Mouse (Mus musculus): ENCODE data around the gene Ciz1.

Ciz1 gene

GRCm38 (mm10) chr2:32419359-32419758 is 67.2 kb downstream of the Ciz1 start:
- DNase-seq: peak; percentile 89 to 94

GRCm38 (mm10) chr2:32420066-32420608 is 68.0 kb downstream of the Ciz1 start:
- peak in 1 of 2 experiments; percentile 76 for DNase-seq

- DNase-seq: peak in 1 of 2 experiments; percentile 78
These were observed 68.5 kb downstream of the Ciz1 start for GRCm38 (mm10) chr2:32420647-32421046.

GRCm38 (mm10) chr2:32421851-32422251 is 69.7 kb downstream of the Ciz1 start:
- DNase-seq: peak; percentile 73 to 86

GRCm38 (mm10) chr2:32423481-32424331 is 71.6 kb downstream of the Ciz1 start:
- peak; percentile 83 to 95 for DNase-seq

- peak in 1 of 2 experiments; percentile 33 for DNase-seq
These were observed 72.7 kb downstream of the Ciz1 start for GRCm38 (mm10) chr2:32424796-32425195.

- DNase-seq: peak in 1 of 2 experiments; percentile 30
These were observed 73.4 kb downstream of the Ciz1 start for GRCm38 (mm10) chr2:32425568-32425967.

- DNase-seq: peak in 1 of 2 experiments; percentile 28
These were observed 74.0 kb downstream of the Ciz1 start for GRCm38 (mm10) chr2:32426141-32426540.

- peak in 1 of 2 experiments; percentile 29 for DNase-seq
These were observed 75.6 kb downstream of the Ciz1 start for GRCm38 (mm10) chr2:32427720-32428119.

GRCm38 (mm10) chr2:32428262-32428722 is 76.2 kb downstream of the Ciz1 start:
- DNase-seq: peak in 1 of 2 experiments; percentile 48

- peak in 1 of 2 experiments; percentile 26 for DNase-seq
These were observed 77.2 kb downstream of the Ciz1 start for GRCm38 (mm10) chr2:32429215-32429891.
